Mouse (Mus musculus): ENCODE results near the gene Arpc5.
A peak's percentile ranks its signal among the peaks of the same experiment; 100 is the strongest.
"Not testable (repeated sequence)": the region's sequence is repeated elsewhere in the genome, so short reads cannot be mapped to it uniquely, and the experiment has no call there.

Arpc5 gene

GRCm38 (mm10) chr1:152766032-152766772 is at the start of gene Arpc5, which contains the start of gene Rgl1:
Arpc5 (plus strand) TSS chr1:152766542.
Rgl1 (minus strand) TSS chr1:152766351.
- DNase-seq (ENCODE audit: low spot score in 2 of 2), result peak; percentile 93 to 94

- DNase-seq (ENCODE audit: low spot score in 2 of 2), result no peak
Measured at GRCm38 (mm10) chr1:152717329-152717728, 49.0 kb upstream of the Arpc5 start.

GRCm38 (mm10) chr1:152718200-152718599 is 48.1 kb upstream of the Arpc5 start:
- DNase-seq (ENCODE audit: low spot score in 2 of 2), result no peak

- DNase-seq (ENCODE audit: low spot score in 2 of 2), result no peak
Measured at GRCm38 (mm10) chr1:152720969-152721368, 45.4 kb upstream of the Arpc5 start.

GRCm38 (mm10) chr1:152721535-152722198 is 44.7 kb upstream of the Arpc5 start:
- DNase-seq (ENCODE audit: low spot score in 2 of 2), result no peak

- no peak for DNase-seq (ENCODE audit: low spot score in 2 of 2)
Measured at GRCm38 (mm10) chr1:152724286-152724685, 42.1 kb upstream of the Arpc5 start.

- no peak for DNase-seq (ENCODE audit: low spot score in 2 of 2)
Measured at GRCm38 (mm10) chr1:152726095-152726494, 40.2 kb upstream of the Arpc5 start.

GRCm38 (mm10) chr1:152727604-152728236 is 38.6 kb upstream of the Arpc5 start:
- no peak for DNase-seq (ENCODE audit: low spot score in 2 of 2)

- DNase-seq (ENCODE audit: low spot score in 2 of 2), result no peak
Measured at GRCm38 (mm10) chr1:152738793-152739192, 27.5 kb upstream of the Arpc5 start.

GRCm38 (mm10) chr1:152739374-152739773 is 27.0 kb upstream of the Arpc5 start:
- no peak for DNase-seq (ENCODE audit: low spot score in 2 of 2)

GRCm38 (mm10) chr1:152743095-152743826 is 23.1 kb upstream of the Arpc5 start:
- DNase-seq (ENCODE audit: low spot score in 2 of 2), result no peak

- peak; percentile 58 to 79 for DNase-seq (ENCODE audit: low spot score in 2 of 2)
Measured at GRCm38 (mm10) chr1:152746426-152746825, 19.9 kb upstream of the Arpc5 start.

GRCm38 (mm10) chr1:152749276-152749675 is 17.1 kb upstream of the Arpc5 start:
- DNase-seq (ENCODE audit: low spot score in 2 of 2), result no peak

GRCm38 (mm10) chr1:152750312-152750965 is 15.9 kb upstream of the Arpc5 start, which contains the start of gene Apobec4:
Apobec4 (plus strand) TSS chr1:152750551.
- DNase-seq (ENCODE audit: low spot score in 2 of 2), result peak in 1 of 2 experiments; percentile 27

GRCm38 (mm10) chr1:152761791-152762190 is 4.6 kb upstream of the Arpc5 start:
- DNase-seq (ENCODE audit: low spot score in 2 of 2), result no peak

- peak in 1 of 2 experiments; percentile 35 for DNase-seq (ENCODE audit: low spot score in 2 of 2)
Measured at GRCm38 (mm10) chr1:152766804-152767748, 734 bp downstream of the Arpc5 start.

- peak; percentile 78 to 82 for DNase-seq (ENCODE audit: low spot score in 2 of 2)
Measured at GRCm38 (mm10) chr1:152767749-152768488, 1.6 kb downstream of the Arpc5 start.

- DNase-seq (ENCODE audit: low spot score in 2 of 2), result no peak
Measured at GRCm38 (mm10) chr1:152771016-152771415, 4.7 kb downstream of the Arpc5 start.

GRCm38 (mm10) chr1:152774601-152775000 is 8.3 kb downstream of the Arpc5 start:
- not testable (repeated sequence) for DNase-seq (ENCODE audit: low spot score in 2 of 2)

All from frontal cortex, postnatal 14 days (tissue).